ENCODE assay signal across 12 mouse cellular contexts in genomic region chr7:132705130-132705529, GRCm38 (mm10).
DNase-seq lines count a peak whose midpoint lies in the region; ATAC-seq and TF ChIP-seq lines count a peak whose summit lies in the region.
"Had no signal": no experiment of that assay in that cellular context is flagged by ENCODE, and none has a peak within 500 bp of the region (broad histone marks: within the 10 kb centered on the region; RNA-seq: fewer than 3 reads in every experiment).

No protein-coding gene starts in this region.

- DNase-seq in layer of hippocampus, adult 2 months (ENCODE audit: low spot score in 2 of 2): no peak
- no peak for DNase-seq in layer of hippocampus, adult 9-11 months
- no peak for DNase-seq in urinary bladder, postnatal 36 days (ENCODE audit: low spot score in 2 of 2)
- no peak for DNase-seq in heart, postnatal 25 days (ENCODE audit: low spot score)
- no peak for DNase-seq in layer of hippocampus, postnatal 14 days (ENCODE audit: low spot score in 2 of 2)
- DNase-seq: cerebellum, postnatal 10 days; right cerebral cortex, adult 18-20 months had no signal

- peak; percentile 61 for TF ChIP-seq CTCF in layer of hippocampus, adult 2 months (conservative IDR thresholded peaks at IDR 0.05)
- peak; percentile 33; the same call in 1 of the 2 replicates for TF ChIP-seq CTCF in E14TG2a.4 (conservative IDR thresholded peaks at IDR 0.05; ENCODE audit: low read length)
- TF ChIP-seq CTCF in bone marrow, adult 2 months (IDR thresholded peaks at IDR 0.05; ENCODE audit: control insufficient read depth, insufficient read depth, low read length): peak; percentile 61; the same call in 1 of the 2 replicates

- H3K4me3 ChIP-seq in layer of hippocampus, adult 2 months: no peak overlapping the region
- no peak overlapping the region for H3K4me3 ChIP-seq in E14TG2a.4 (replicated peaks; ENCODE audit: low read length)
- no peak overlapping the region for H3K4me3 ChIP-seq in bone marrow, adult 2 months (replicated peaks; ENCODE audit: control insufficient read depth, low read depth, low read length)
- H3K4me3 ChIP-seq: forebrain, embryonic 10.5 days; heart, embryonic 13.5 days had no signal

- ATAC-seq in megakaryocyte-erythroid progenitor cell, adult 5-6 weeks (replicated peaks; ENCODE audit: low FRiP score, low TSS enrichment, poor library complexity, severe bottlenecking): peak; percentile 73

- H3K36me3 ChIP-seq in E14TG2a.4 (ENCODE audit: insufficient read depth, low read length): no peaks in the 10 kb centered on the region
- H3K36me3 ChIP-seq: forebrain, embryonic 10.5 days; heart, embryonic 13.5 days had no signal

- peak overlapping the region; percentile 80; the same call in 1 of the 2 replicates for H3K27ac ChIP-seq in layer of hippocampus, adult 2 months
- H3K27ac ChIP-seq in bone marrow, adult 2 months (ENCODE audit: control insufficient read depth, insufficient read depth, low read depth, low read length, poor library complexity): no peak overlapping the region
- H3K27ac ChIP-seq: heart, embryonic 13.5 days had no signal

- 82% methylated on average over 7 of the region's 7 CpGs for WGBS in bone marrow, adult 2 months

- intact Hi-C loops in heart, postnatal 25 days (cut with DNase I): no loop called here

- peaks cover 18% of the 10 kb centered on the region for H3K27me3 ChIP-seq in E14TG2a.4 (ENCODE audit: insufficient read depth, low read length)
- H3K27me3 ChIP-seq: heart, embryonic 13.5 days had no signal

- TF ChIP-seq POLR2A in bone marrow, adult 2 months (IDR thresholded peaks at IDR 0.05; ENCODE audit: borderline replicate concordance, control insufficient read depth, low read depth, low read length): no peak

- H3K4me1 ChIP-seq in E14TG2a.4 (replicated peaks; ENCODE audit: low read depth, low read length): peaks cover 2% of the 10 kb centered on the region; the same call in 1 of the 2 replicates
- no peaks in the 10 kb centered on the region; the same call in 1 of the 2 replicates for H3K4me1 ChIP-seq in bone marrow, adult 2 months (ENCODE audit: control insufficient read depth, insufficient read depth, low read length)

- no peaks in the 10 kb centered on the region for H3K9me3 ChIP-seq in E14TG2a.4 (ENCODE audit: low read length)
- H3K9me3 ChIP-seq: forebrain, embryonic 10.5 days; heart, embryonic 13.5 days had no signal
